Mouse (Mus musculus) thymus, postnatal 10 days (tissue): Measurements from ENCODE around the gene Arhgap28.
A peak's percentile ranks its signal among the peaks of the same experiment; 100 is the strongest.
"Not testable (repeated sequence)": the region's sequence is repeated elsewhere in the genome, so short reads cannot be mapped to it uniquely, and the experiment has no call there.

Source experiments
- DNase-seq, 2 experiments: peaks; one replicate each; pipeline ENCODE4 v3.0.0; 2021; ENCODE audit warnings: low spot score in 2 of 2

Gene Arhgap28

GRCm38 (mm10) chr17:67877599-67877998 lies 126.3 kb downstream of the Arhgap28 start:
- no peak for DNase-seq

- DNase-seq: peak in 1 of 2 experiments; percentile 20
Measured at GRCm38 (mm10) chr17:67869731-67870601, 134.0 kb downstream of the Arhgap28 start.

GRCm38 (mm10) chr17:67866541-67867241 lies 137.2 kb downstream of the Arhgap28 start:
- DNase-seq: no peak

GRCm38 (mm10) chr17:67866026-67866425 lies 137.9 kb downstream of the Arhgap28 start:
- no peak for DNase-seq

GRCm38 (mm10) chr17:67864912-67865311 lies 139.0 kb downstream of the Arhgap28 start:
- DNase-seq: no peak

- DNase-seq: no peak
Measured at GRCm38 (mm10) chr17:67864363-67864762, 139.6 kb downstream of the Arhgap28 start.

- DNase-seq: peak in 1 of 2 experiments; percentile 11
Measured at GRCm38 (mm10) chr17:67861744-67862535, 142.0 kb downstream of the Arhgap28 start.

- no peak for DNase-seq
Measured at GRCm38 (mm10) chr17:67861080-67861630, 142.8 kb downstream of the Arhgap28 start.

- DNase-seq: not testable (repeated sequence)
Measured at GRCm38 (mm10) chr17:67841494-67841893, 162.4 kb downstream of the Arhgap28 start.

- no peak for DNase-seq
Measured at GRCm38 (mm10) chr17:67838948-67839347, 165.0 kb downstream of the Arhgap28 start.

- DNase-seq: peak in 1 of 2 experiments; percentile 23
Measured at GRCm38 (mm10) chr17:67837351-67838090, 166.4 kb downstream of the Arhgap28 start.

GRCm38 (mm10) chr17:67836146-67836895 lies 167.6 kb downstream of the Arhgap28 start:
- no peak for DNase-seq

- no peak for DNase-seq
Measured at GRCm38 (mm10) chr17:67827431-67827830, 176.5 kb downstream of the Arhgap28 start.

- no peak for DNase-seq
Measured at GRCm38 (mm10) chr17:67816916-67817315, 187.0 kb downstream of the Arhgap28 start.

GRCm38 (mm10) chr17:67815720-67816119 lies 188.2 kb downstream of the Arhgap28 start:
- DNase-seq: no peak

- DNase-seq: no peak
Measured at GRCm38 (mm10) chr17:67813666-67814065, 190.3 kb downstream of the Arhgap28 start.

GRCm38 (mm10) chr17:67809171-67809570 lies 194.7 kb downstream of the Arhgap28 start:
- DNase-seq: no peak
